Mouse (Mus musculus): ENCODE measurements around the gene Hist1h4f.

Gene Hist1h4f

GRCm38 (mm10) chr13:23513517-23513916, 37.9 kb downstream of the Hist1h4f start:
- DNase-seq (ENCODE audit: low spot score), result no peak

DNA sequence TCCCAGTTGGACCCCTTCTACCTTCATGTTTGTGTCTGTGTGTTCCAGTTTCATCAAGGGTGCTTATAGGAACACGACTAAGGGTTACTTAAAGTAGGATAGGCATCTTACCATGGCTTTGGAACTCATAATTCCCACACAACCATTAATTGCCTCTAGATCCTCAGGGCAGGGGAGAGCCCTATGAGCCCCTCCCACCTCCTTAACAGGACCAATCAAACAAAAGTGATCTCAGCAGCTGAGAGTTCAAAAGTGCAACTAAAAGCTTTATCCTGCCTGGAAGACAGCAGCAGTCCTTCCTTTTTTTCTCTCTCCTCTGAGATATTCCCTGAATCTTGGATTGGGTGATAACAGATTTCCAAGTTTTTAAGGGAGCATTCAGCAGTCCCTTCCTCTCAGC, 41.3 kb downstream of the Hist1h4f start:
- no peak for DNase-seq (ENCODE audit: low spot score)

GRCm38 (mm10) chr13:23506819-23507515, 44.5 kb downstream of the Hist1h4f start:
- no peak for DNase-seq (ENCODE audit: low spot score)

DNA sequence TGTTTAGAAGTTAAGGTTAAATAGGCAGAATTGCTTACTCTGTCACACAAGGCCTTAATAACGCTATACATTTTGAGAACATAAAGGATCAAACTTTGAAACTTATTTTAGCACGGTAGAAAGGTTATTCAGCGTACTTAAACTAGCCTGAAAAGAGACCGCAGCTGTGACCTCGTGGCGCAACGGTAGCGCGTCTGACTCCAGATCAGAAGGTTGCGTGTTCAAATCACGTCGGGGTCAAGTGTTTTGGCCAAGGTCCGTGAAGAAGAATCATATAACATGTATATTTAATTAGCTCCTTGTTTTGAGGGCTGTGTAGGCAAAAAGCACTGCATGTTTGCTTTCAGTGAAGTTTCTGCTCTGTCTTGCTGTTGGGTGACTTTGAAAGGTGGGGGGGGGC, 45.1 kb downstream of the Hist1h4f start:
- no peak for DNase-seq (ENCODE audit: low spot score)

DNA sequence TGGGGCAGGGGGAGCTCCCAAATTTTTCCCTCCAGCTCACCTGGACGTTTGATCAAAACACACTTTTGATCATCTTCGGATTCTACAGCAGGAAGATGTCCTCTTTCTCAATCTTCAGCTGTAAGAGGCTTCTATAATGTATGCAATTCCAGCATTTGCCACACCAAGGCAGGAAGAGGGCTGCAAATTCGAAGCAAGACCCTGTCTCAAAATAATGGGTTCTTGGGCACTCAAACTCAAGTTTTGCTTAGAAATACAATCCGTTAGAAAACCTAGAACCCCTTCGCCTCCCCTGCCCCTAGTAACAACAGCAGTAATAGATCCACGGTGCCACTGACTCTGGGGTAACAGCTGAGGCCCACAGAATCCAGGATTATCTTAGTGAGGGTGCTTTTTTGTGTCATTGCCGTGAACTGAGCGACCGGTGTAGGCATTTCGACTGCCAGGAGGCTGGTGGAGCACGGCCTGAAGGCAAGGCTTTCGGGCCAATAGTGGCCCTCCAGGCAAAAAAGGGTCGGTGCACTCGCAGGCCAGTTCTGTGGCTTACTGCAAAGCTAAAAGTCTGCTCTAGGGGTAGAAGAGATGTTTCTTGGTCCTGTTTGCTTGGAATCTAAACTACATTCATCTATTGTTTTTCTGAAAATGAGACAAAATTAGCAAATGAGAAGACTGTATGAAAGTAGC, 45.6 kb downstream of the Hist1h4f start:
- DNase-seq (ENCODE audit: low spot score), result no peak

DNA sequence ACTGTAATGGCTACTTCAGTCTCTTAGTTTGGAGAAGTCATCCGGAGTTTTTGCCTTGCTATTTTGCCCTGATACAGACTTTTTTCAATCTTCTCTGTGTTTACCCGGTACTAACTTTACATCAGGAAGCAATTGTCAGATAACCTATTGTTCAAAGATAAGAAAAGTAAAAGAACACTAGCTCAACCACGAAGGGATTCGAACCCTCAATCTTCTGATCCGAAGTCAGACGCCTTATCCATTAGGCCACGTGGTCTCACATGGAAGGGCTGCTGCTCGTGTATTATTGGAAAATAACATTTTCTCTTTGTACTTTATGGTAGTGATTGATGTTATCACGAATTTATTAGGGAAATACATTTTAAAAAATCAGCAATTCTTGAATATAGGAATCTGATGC, 47.7 kb downstream of the Hist1h4f start:
- no peak for DNase-seq (ENCODE audit: low spot score)

DNA sequence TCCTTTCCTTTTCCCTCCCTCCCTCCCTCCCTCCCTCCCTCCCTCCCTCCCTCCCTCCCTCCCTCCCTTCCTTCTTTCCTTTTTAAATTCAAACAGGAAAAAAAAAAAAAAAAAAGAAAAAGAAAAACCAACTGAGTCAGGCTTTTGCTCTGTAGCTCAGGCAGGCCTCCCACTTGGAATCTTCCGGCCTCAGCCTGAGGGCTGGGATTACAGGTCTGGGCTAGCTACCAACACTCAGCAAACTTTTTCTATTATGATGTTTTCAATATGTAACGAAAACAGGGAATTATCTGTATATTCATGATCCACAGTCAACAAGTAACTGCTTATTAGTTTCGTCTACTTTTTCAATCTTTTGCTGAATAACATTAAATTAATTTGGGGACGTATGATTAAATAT, 48.5 kb downstream of the Hist1h4f start:
- no peak for DNase-seq (ENCODE audit: low spot score)

DNA sequence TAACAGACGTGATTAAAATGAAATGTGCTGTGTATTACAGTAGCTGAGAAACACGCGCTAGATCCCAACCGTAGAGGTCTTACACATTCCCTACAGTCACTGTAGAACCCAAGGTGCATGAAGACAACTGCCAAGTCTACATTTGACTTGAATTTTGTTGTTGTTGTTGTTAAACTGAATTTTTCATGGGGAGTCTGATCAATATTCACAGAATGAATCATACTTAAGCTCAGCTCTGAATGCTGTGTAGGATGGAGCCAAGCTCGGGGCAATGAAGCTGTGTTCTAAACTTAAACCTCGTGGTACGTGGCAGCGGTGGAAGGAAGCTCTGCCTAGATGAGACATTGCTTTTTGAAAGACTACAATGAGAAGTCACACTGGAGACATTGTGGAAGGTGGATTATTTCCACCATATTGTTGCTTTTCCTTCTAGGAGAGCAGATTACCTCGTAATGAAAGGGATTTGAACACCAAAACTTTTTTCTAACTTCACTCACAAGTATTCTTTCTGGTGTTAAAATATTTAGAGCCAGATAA, 49.3 kb downstream of the Hist1h4f start:
- DNase-seq (ENCODE audit: low spot score), result no peak

DNA sequence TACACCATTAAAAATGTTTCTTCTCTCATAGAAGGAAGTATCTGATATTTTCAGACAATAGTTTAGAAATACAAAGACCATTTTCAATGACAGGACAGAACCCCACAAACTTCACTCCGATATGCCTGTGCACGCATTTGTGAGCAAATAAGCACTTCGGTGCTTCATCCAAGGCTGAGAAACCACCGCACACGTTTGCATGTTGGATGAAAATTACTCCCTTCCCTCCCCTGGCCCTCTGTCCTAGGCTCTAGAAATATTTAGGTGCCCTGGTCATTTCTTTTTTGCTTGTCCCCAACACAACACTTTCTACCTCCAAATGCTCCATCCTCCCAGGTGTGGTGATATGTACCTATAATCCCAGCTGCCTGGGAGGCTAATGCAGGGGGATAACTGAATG, 49.9 kb downstream of the Hist1h4f start:
- no peak for DNase-seq (ENCODE audit: low spot score)

Measured in urinary bladder, postnatal 10 days (tissue).